Mouse (Mus musculus): Measurements from ENCODE around the gene Fam163a.

Fam163a gene

GRCm38 (mm10) chr1:156027849-156028248 is 177.0 kb downstream of the Fam163a start:
- no peak for DNase-seq (ENCODE audit: low spot score)

All from spleen, adult 12 weeks (tissue).